Mouse (Mus musculus) myocyte (in vitro differentiated cells): ENCODE data around the gene Gm44973. TPM values are rescaled to one million over a fixed set of nuclear protein-coding genes. Genes with fewer than 3 reads are reported as not detected.

Experiments used
- H3K27me3 ChIP-seq: one replicate; pipeline ENCODE4 v1.6.1; 2011; ENCODE audit not compliant: control insufficient read depth, insufficient read depth, insufficient read length
- H3K36me3 ChIP-seq: one replicate; pipeline ENCODE4 v1.6.1; 2011; ENCODE audit not compliant: control insufficient read depth, insufficient read depth
- H3K4me2 ChIP-seq: one replicate; pipeline ENCODE4 v1.6.1; 2011; ENCODE audit warnings: low read depth, control low read depth
- H3K4me3 ChIP-seq: one replicate; pipeline ENCODE4 v1.5.1; 2011; ENCODE audit warnings: mild to moderate bottlenecking, control low read depth, moderate library complexity
- H3K79me2 ChIP-seq: one replicate; pipeline ENCODE4 v1.6.1; 2011; ENCODE audit not compliant: control insufficient read depth, insufficient read depth
- H3ac ChIP-seq: one replicate; pipeline ENCODE4 v1.6.1; 2011; ENCODE audit not compliant: control insufficient read depth, insufficient read length
- CEBPB ChIP-seq: IDR thresholded peaks from 2 replicates; pipeline ENCODE4 v1.6.1; 2011; ENCODE audit warnings: mild to moderate bottlenecking, moderate library complexity; ENCODE audit not compliant: poor library complexity, insufficient read depth, severe bottlenecking
- E2F4 ChIP-seq: IDR thresholded peaks from one replicate; pipeline ENCODE4 v1.6.1; 2011; ENCODE audit warnings: mild to moderate bottlenecking, control low read depth, moderate library complexity; ENCODE audit not compliant: insufficient read depth
- MAX ChIP-seq: IDR thresholded peaks from one replicate; pipeline ENCODE4 v1.6.1; 2011; ENCODE audit warnings: low read depth, mild to moderate bottlenecking, control low read depth
- MYOD1 ChIP-seq, 3 experiments: IDR thresholded peaks; one replicate each; pipeline ENCODE4 v1.6.1; 2011; ENCODE audit warnings: control low read depth in 2 of 3, low read depth in 2 of 3, mild to moderate bottlenecking in 2 of 3, moderate library complexity in 1 of 3; ENCODE audit not compliant: insufficient read length in 2 of 3, control insufficient read depth in 1 of 3
- MYOG ChIP-seq, 3 experiments: IDR thresholded peaks; one replicate each; pipeline ENCODE4 v1.6.1; 2011; ENCODE audit warnings: control low read depth in 2 of 3, low read depth in 2 of 3, mild to moderate bottlenecking in 2 of 3; ENCODE audit not compliant: insufficient read length in 2 of 3, control insufficient read depth in 1 of 3, insufficient read depth in 1 of 3
- POLR2A ChIP-seq: IDR thresholded peaks from one replicate; pipeline ENCODE4 v1.6.1; 2011; ENCODE audit warnings: low read depth, mild to moderate bottlenecking, control low read depth, moderate library complexity; ENCODE audit not compliant: insufficient read length
- POLR2AphosphoS2 ChIP-seq: IDR thresholded peaks from one replicate; pipeline ENCODE4 v1.6.1; 2011; ENCODE audit warnings: low read depth, control low read depth; ENCODE audit not compliant: insufficient read length
- REST ChIP-seq: IDR thresholded peaks from one replicate; pipeline ENCODE4 v1.6.1; 2011; ENCODE audit warnings: mild to moderate bottlenecking, control low read depth, moderate library complexity; ENCODE audit not compliant: insufficient read depth, insufficient read length
- SRF ChIP-seq: IDR thresholded peaks from one replicate; pipeline ENCODE4 v1.6.1; 2011; ENCODE audit warnings: low read depth; ENCODE audit not compliant: control insufficient read depth, insufficient read length
- TCF12 ChIP-seq: IDR thresholded peaks from one replicate; pipeline ENCODE4 v1.6.1; 2011; ENCODE audit warnings: mild to moderate bottlenecking, control low read depth; ENCODE audit not compliant: poor library complexity, insufficient read depth, severe bottlenecking
- TCF3 ChIP-seq: IDR thresholded peaks from one replicate; pipeline ENCODE4 v1.6.1; 2011; ENCODE audit warnings: low read depth, control low read depth; ENCODE audit not compliant: insufficient read length
- USF1 ChIP-seq: IDR thresholded peaks from one replicate; pipeline ENCODE4 v1.6.1; 2011; ENCODE audit warnings: low read depth, mild to moderate bottlenecking, control low read depth, moderate library complexity
- polyA plus RNA-seq: library from polyadenylated mRNA; unstranded; fragments of >200 nt; fragmentation: generic; extraction: Trizol; gene quantifications from one replicate; pipeline ENCODE4 v1.2.1, GENCODE M21; 2012; ENCODE audit warnings: missing spikeins

Gm44973 gene
- polyA plus RNA-seq, 1 experiment: not detected

DNA sequence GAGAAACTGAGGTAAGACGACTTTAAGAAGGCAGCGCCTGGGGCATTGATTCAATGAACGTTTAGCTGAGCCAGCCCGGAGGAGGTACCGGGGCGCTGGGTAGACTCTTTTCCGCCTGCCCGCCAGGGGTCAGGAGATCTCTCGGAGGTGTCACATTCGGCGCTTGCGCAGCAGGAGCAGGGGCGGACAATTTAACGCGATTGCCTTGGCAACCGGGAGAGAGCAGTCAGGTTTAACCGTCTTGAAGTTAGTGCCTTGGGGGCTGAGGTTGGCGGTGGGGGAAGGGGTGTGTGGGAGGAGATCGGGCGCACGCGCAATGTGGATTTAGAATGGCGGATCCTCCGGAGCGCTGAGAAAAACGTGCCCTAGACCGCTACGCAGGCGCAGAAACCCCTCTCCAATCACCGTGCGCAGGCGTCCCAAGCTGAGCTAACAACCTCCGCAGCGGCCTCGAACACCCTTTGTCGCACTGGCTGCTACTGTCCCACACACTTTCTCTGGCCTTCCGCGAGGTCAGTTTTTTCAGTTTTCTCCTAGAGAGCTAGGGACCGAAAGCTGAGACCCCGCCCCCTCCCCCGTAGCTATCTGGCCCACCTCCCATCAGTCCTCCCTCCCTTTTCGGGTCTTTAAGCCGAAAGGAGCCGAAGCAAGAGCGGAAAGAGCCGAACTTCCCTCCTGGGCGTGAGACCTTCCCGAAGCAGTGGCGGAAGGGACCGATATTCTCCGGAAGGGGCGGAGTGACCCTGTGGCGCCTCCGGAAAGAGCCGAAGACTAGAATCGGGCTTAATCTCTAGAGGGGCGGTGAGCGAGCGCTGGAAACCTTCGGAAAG lies 45.9 kb downstream of the Gm44973 start:
- H3K4me3 ChIP-seq: peak overlapping the region; percentile 96
- H3K79me2 ChIP-seq: peaks cover 37% of the 10 kb centered on the region
- H3K27me3 ChIP-seq: peaks cover 9% of the 10 kb centered on the region
- peak overlapping the region; percentile 96 for H3ac ChIP-seq
- H3K4me2 ChIP-seq: peak overlapping the region; percentile 97
- TF ChIP-seq MYOG (IDR thresholded peaks at IDR 0.05; ENCODE audit: control insufficient read depth in 1 of 3, insufficient read depth in 1 of 3, insufficient read length in 2 of 3, low read depth in 2 of 3) (no peak), MAX (no peak), TCF12 (no peak), POLR2A (no peak), POLR2AphosphoS2 (no peak), USF1 (no peak), SRF (no peak), E2F4 (no peak), MYOD1 (IDR thresholded peaks at IDR 0.05; ENCODE audit: control insufficient read depth in 1 of 3, insufficient read length in 2 of 3, low read depth in 2 of 3) (no peak), REST (no peak), TCF3 (no peak)
- no peaks in the 10 kb centered on the region for H3K36me3 ChIP-seq

DNA sequence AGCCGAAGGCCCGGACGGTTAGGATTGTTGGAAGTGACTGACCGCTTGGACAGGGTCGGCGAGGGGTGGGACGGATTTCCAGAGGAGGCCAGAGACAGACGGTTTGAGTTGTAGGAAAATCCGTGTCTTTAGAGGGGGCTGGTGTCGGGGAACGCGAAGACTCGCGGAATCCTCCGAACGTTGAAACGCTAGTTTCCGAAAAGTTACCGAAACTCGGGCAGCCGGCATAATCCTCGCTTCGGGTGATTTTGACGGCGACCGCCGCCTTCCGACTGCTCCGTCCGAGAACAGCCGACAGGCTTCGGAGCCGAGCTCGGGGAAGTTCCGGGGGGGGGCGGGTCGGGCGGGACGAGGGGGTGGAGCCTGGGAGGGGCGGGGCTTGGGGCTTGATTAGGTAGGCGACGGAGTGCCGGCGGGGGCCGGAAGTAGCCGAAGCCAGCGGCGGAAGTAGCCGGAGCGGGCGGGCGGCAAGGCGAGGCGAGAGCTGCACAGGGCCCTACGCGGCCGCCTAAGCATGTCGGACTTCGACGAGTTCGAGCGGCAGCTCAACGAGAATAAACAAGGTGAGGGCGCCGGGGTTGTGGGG lies 46.6 kb downstream of the Gm44973 start, which contains the start of gene U2af2:
TSS of gene U2af2 (plus strand) at position 370 of the 586 bp plus-strand sequence.
- Histone ChIP-seq H3K36me3 (peaks cover 6% of the 10 kb centered on the region), H3ac (peak within 1 kb of the TSS; percentile 96), H3K79me2 (peaks cover 44% of the 10 kb centered on the region), H3K4me2 (peak within 1 kb of the TSS; percentile 97), H3K4me3 (peak within 1 kb of the TSS; percentile 96), H3K27me3 (peaks cover 4% of the 10 kb centered on the region)
- TF ChIP-seq CEBPB (no peak), POLR2AphosphoS2 (peak; percentile 89), POLR2A (peak; percentile 94)

DNA sequence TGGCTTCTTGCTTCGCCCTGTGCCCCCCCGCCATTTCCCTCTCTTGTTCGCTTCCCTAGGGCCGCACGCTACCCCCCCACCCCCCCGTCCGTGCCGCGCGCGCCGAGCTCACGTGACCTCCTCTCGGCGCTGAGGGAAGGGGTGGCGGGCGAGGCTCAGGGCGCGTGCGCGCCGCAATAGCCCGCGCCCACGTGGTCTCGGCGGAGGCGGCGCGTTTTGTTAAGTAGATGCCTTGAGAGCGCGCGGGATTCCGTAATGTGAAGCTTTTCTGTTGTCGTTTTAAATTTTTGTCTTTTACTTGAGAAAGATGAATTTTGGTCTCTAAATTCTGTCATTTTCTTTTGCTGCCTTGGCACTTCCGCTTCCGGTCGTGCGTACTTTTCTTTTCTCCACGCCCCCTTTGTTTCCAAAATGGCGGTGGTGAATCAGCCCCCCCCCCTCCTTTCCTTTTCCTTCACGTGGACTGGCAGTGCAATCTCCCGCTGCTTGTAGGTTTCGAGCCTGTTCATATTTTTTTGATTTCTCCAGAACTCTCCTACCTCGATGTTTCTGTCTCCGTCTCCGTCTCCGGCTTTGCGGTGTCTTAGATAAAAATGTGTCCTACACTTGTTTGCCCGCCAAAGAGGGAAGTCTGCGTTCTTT lies 47.2 kb downstream of the Gm44973 start:
- Histone ChIP-seq H3K36me3 (peaks cover 7% of the 10 kb centered on the region), H3K4me3 (peak overlapping the region; percentile 96), H3K79me2 (peaks cover 50% of the 10 kb centered on the region), H3ac (peak overlapping the region; percentile 96), H3K4me2 (peak overlapping the region; percentile 89), H3K27me3 (no peaks in the 10 kb centered on the region)
- TF ChIP-seq TCF3: no peak
- peak; percentile 29 for TF ChIP-seq POLR2AphosphoS2
- TF ChIP-seq REST: no peak
- peak; percentile 81 for TF ChIP-seq USF1
- TF ChIP-seq POLR2A: no peak
- TF ChIP-seq TCF12: no peak
- TF ChIP-seq MYOD1 (IDR thresholded peaks at IDR 0.05; ENCODE audit: control insufficient read depth in 1 of 3, insufficient read length in 2 of 3, low read depth in 2 of 3): no peak
- no peak for TF ChIP-seq MYOG (IDR thresholded peaks at IDR 0.05; ENCODE audit: control insufficient read depth in 1 of 3, insufficient read depth in 1 of 3, insufficient read length in 2 of 3, low read depth in 2 of 3)
- no peak for TF ChIP-seq MAX
- TF ChIP-seq CEBPB: no peak
- TF ChIP-seq SRF: no peak
- no peak for TF ChIP-seq E2F4

DNA sequence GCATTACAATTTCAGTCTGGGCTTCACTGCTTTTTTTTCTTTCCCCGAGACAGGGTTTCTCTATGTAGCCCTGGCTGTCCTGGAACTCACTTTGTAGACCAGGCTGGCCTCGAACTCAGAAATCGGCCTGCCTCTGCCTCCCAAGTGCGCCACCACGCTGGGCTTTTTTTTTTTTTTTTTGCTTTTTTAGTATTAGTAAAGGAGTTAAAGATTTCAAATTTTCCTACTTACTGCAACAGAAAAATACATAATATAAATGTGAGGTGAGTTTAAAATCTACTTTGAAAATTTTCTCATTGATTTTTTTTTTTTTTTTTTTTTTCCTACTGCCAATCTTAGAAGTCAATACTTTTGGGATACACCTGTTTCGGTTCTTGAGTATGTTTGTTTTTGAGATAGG lies 49.6 kb downstream of the Gm44973 start:
- TF ChIP-seq REST (no peak), USF1 (no peak), MYOD1 (IDR thresholded peaks at IDR 0.05; ENCODE audit: control insufficient read depth in 1 of 3, insufficient read length in 2 of 3, low read depth in 2 of 3) (no peak), CEBPB (no peak), MYOG (IDR thresholded peaks at IDR 0.05; ENCODE audit: control insufficient read depth in 1 of 3, insufficient read depth in 1 of 3, insufficient read length in 2 of 3, low read depth in 2 of 3) (no peak), SRF (no peak), POLR2AphosphoS2 (no peak), E2F4 (no peak), TCF3 (no peak), POLR2A (no peak), TCF12 (no peak), MAX (no peak)
- Histone ChIP-seq H3K4me3 (no peak overlapping the region), H3ac (no peak overlapping the region), H3K27me3 (no peaks in the 10 kb centered on the region), H3K4me2 (no peak overlapping the region), H3K36me3 (peaks cover 16% of the 10 kb centered on the region), H3K79me2 (peaks cover 65% of the 10 kb centered on the region)
